Mouse (Mus musculus) liver, embryonic 15.5 days (tissue): ENCODE data around the gene Fpgt. TPM values are rescaled to one million over a fixed set of nuclear protein-coding genes. Genes with fewer than 3 reads are reported as not detected.
A peak's percentile ranks its signal among the peaks of the same experiment; 100 is the strongest.

Experiments
- ATAC-seq: fragments of 200-750 bp; cut with Nextera tagmentation; 2 replicates; pipeline ENCODE4 v1.8.0; 2017; ENCODE audit warnings: moderate number of reproducible peaks, mild to moderate bottlenecking, moderate library complexity; ENCODE audit not compliant: insufficient read depth
- H3K27ac ChIP-seq: fragments of 300-500 bp; sonication (generic); replicated peaks from 2 replicates; pipeline ENCODE4 v1.5.1; 2015; ENCODE audit warnings: mild to moderate bottlenecking, inconsistent platforms
- H3K27me3 ChIP-seq: fragments of 300-500 bp; sonication (generic); 2 replicates; pipeline ENCODE4 v1.6.1; 2015; ENCODE audit warnings: mild to moderate bottlenecking, inconsistent platforms
- H3K36me3 ChIP-seq: fragments of 300-500 bp; sonication (generic); replicated peaks from 2 replicates; pipeline ENCODE4 v1.6.1; 2015; ENCODE audit warnings: moderate library complexity, mild to moderate bottlenecking, inconsistent platforms
- H3K4me1 ChIP-seq: fragments of 300-500 bp; sonication (generic); replicated peaks from 2 replicates; pipeline ENCODE4 v1.6.1; 2015; ENCODE audit warnings: inconsistent platforms
- H3K4me2 ChIP-seq: fragments of 300-500 bp; sonication (generic); 2 replicates; pipeline ENCODE4 v1.6.1; 2015; ENCODE audit warnings: moderate library complexity, mild to moderate bottlenecking, inconsistent platforms
- H3K4me3 ChIP-seq: fragments of 300-500 bp; sonication (generic); replicated peaks from 2 replicates; pipeline ENCODE4 v1.5.1; 2015; ENCODE audit warnings: mild to moderate bottlenecking, inconsistent platforms
- H3K9ac ChIP-seq: fragments of 300-500 bp; sonication (generic); 2 replicates; pipeline ENCODE4 v1.6.1; 2015; ENCODE audit warnings: moderate library complexity, mild to moderate bottlenecking, inconsistent platforms
- H3K9me3 ChIP-seq: fragments of 300-500 bp; sonication (generic); replicated peaks from 2 replicates; pipeline ENCODE4 v1.6.1; 2016; ENCODE audit warnings: inconsistent platforms
- WGBS: fragments of 180-500 bp; shearing (Covaris S2); methylation state at CpG from one replicate; pipeline ENCODE4 v1.1.7; 2015; ENCODE audit warnings: mixed read lengths; ENCODE audit not compliant: insufficient replicate concordance; 5-methylcytosine and 5-hydroxymethylcytosine counted together
- polyA plus RNA-seq: library from polyadenylated mRNA; unstranded; fragments of >200 nt; fragmentation: Nextera tagmentation; extraction: Ambion mirVana; gene quantifications from 2 replicates; pipeline ENCODE4 v1.2.1, GENCODE M21; 2015

The Fpgt gene
- 4.8 and 5.8 TPM in 2 replicates for polyA plus RNA-seq

GRCm38 (mm10) chr3:155093116-155093956, at the start of gene Fpgt, which contains the start of gene Lrriq3:
Fpgt (minus strand) TSS chr3:155093403.
Lrriq3 (plus strand) TSS chr3:155093434.
- Histone ChIP-seq H3K4me2 (peak within 1 kb of the TSS; percentile 82), H3K27me3 (no peaks in the 10 kb centered on the region), H3K9me3 (no peaks in the 10 kb centered on the region), H3K27ac (peak within 1 kb of the TSS; percentile 48; the same call in 1 of the 2 replicates), H3K4me1 (peaks cover 10% of the 10 kb centered on the region), H3K36me3 (no peaks in the 10 kb centered on the region), H3K9ac (peak within 1 kb of the TSS; percentile 58), H3K4me3 (peak within 1 kb of the TSS; percentile 70)
- under 1% methylated on average over 47 of the region's 47 CpGs for WGBS
- peak; percentile 98 for ATAC-seq

GRCm38 (mm10) chr3:155141047-155141446, 47.8 kb upstream of the Fpgt start:
- Histone ChIP-seq H3K4me3 (no peak overlapping the region), H3K9ac (no peak overlapping the region), H3K4me1 (no peaks in the 10 kb centered on the region), H3K4me2 (no peak overlapping the region), H3K27me3 (no peaks in the 10 kb centered on the region), H3K9me3 (0 out of 2 replicates have a peak, but pooled peaks cover 2% of the 10 kb centered on the region), H3K27ac (no peak overlapping the region), H3K36me3 (no peaks in the 10 kb centered on the region)
- ATAC-seq: no peak
- 65% methylated on average over 11 of the region's 11 CpGs for WGBS

GRCm38 (mm10) chr3:155137737-155138136, 44.5 kb upstream of the Fpgt start:
- no peak for ATAC-seq
- Histone ChIP-seq H3K9me3 (no peaks in the 10 kb centered on the region), H3K4me1 (no peaks in the 10 kb centered on the region), H3K27me3 (no peaks in the 10 kb centered on the region), H3K4me3 (no peak overlapping the region), H3K4me2 (no peak overlapping the region), H3K27ac (no peak overlapping the region), H3K9ac (no peak overlapping the region), H3K36me3 (no peaks in the 10 kb centered on the region)
- 73% methylated on average over 5 of the region's 5 CpGs for WGBS

GRCm38 (mm10) chr3:155105957-155106356, 12.8 kb upstream of the Fpgt start:
- Histone ChIP-seq H3K9ac (no peak overlapping the region), H3K36me3 (no peaks in the 10 kb centered on the region), H3K4me2 (no peak overlapping the region), H3K27ac (no peak overlapping the region), H3K9me3 (no peaks in the 10 kb centered on the region), H3K27me3 (no peaks in the 10 kb centered on the region), H3K4me3 (no peak overlapping the region), H3K4me1 (no peaks in the 10 kb centered on the region)
- ATAC-seq: no peak
- WGBS: 58% methylated on average over 1 of the region's 1 CpGs

- Histone ChIP-seq H3K9ac (no peak overlapping the region), H3K27me3 (no peaks in the 10 kb centered on the region), H3K4me3 (no peak overlapping the region), H3K36me3 (no peaks in the 10 kb centered on the region), H3K27ac (no peak overlapping the region), H3K4me2 (no peak overlapping the region), H3K4me1 (no peaks in the 10 kb centered on the region), H3K9me3 (no peaks in the 10 kb centered on the region)
- no peak for ATAC-seq
- 64% methylated on average over 1 of the region's 1 CpGs for WGBS
These were observed 6.1 kb upstream of the Fpgt start for GRCm38 (mm10) chr3:155099266-155099665.

GRCm38 (mm10) chr3:155092081-155092480, 1.1 kb downstream of the Fpgt start:
- Histone ChIP-seq H3K27me3 (no peaks in the 10 kb centered on the region), H3K4me1 (peaks cover 10% of the 10 kb centered on the region), H3K27ac (no peak overlapping the region), H3K9ac (no peak overlapping the region), H3K36me3 (peaks cover 9% of the 10 kb centered on the region), H3K4me2 (peak overlapping the region; percentile 82), H3K4me3 (no peak overlapping the region), H3K9me3 (no peaks in the 10 kb centered on the region)
- WGBS: 82% methylated on average over 6 of the region's 6 CpGs
- ATAC-seq: no peak

GRCm38 (mm10) chr3:155077908-155078307, 15.3 kb downstream of the Fpgt start:
- H3K4me1 ChIP-seq: no peaks in the 10 kb centered on the region
- WGBS: 64% methylated on average over 4 of the region's 4 CpGs

GRCm38 (mm10) chr3:155059449-155059822, 33.8 kb downstream of the Fpgt start:
- no peaks in the 10 kb centered on the region for H3K27me3 ChIP-seq
- H3K36me3 ChIP-seq: no peaks in the 10 kb centered on the region
- H3K4me2 ChIP-seq: no peak overlapping the region
- H3K9ac ChIP-seq: no peak overlapping the region
- no peak overlapping the region for H3K27ac ChIP-seq
- H3K4me3 ChIP-seq: no peak overlapping the region
- no peaks in the 10 kb centered on the region for H3K9me3 ChIP-seq
- H3K4me1 ChIP-seq: no peaks in the 10 kb centered on the region
- ATAC-seq: no peak

More at GRCm38 (mm10) chr3:155077908-155078307, 15.3 kb downstream of the Fpgt start:
- ATAC-seq: no peak
- Histone ChIP-seq H3K9ac (no peak overlapping the region), H3K27me3 (no peaks in the 10 kb centered on the region), H3K4me2 (no peak overlapping the region), H3K9me3 (no peaks in the 10 kb centered on the region), H3K27ac (no peak overlapping the region), H3K4me3 (no peak overlapping the region), H3K36me3 (no peaks in the 10 kb centered on the region)

GRCm38 (mm10) chr3:155058800-155059448, 34.3 kb downstream of the Fpgt start:
- H3K27ac ChIP-seq: no peak overlapping the region
- 59% methylated on average over 6 of the region's 6 CpGs for WGBS
- no peak for ATAC-seq

GRCm38 (mm10) chr3:155057566-155057965, 35.6 kb downstream of the Fpgt start:
- Histone ChIP-seq H3K36me3 (no peaks in the 10 kb centered on the region), H3K4me1 (no peaks in the 10 kb centered on the region), H3K9me3 (no peaks in the 10 kb centered on the region), H3K27me3 (no peaks in the 10 kb centered on the region), H3K27ac (no peak overlapping the region), H3K9ac (no peak overlapping the region), H3K4me2 (no peak overlapping the region), H3K4me3 (no peak overlapping the region)
- ATAC-seq: no peak

More at GRCm38 (mm10) chr3:155058800-155059448, 34.3 kb downstream of the Fpgt start:
- no peaks in the 10 kb centered on the region for H3K9me3 ChIP-seq
- no peak overlapping the region for H3K4me2 ChIP-seq
- no peak overlapping the region for H3K9ac ChIP-seq
- no peaks in the 10 kb centered on the region for H3K4me1 ChIP-seq
- H3K36me3 ChIP-seq: no peaks in the 10 kb centered on the region
- no peaks in the 10 kb centered on the region for H3K27me3 ChIP-seq
- H3K4me3 ChIP-seq: no peak overlapping the region

- no peak overlapping the region for H3K4me2 ChIP-seq
- no peak for ATAC-seq
- H3K9ac ChIP-seq: no peak overlapping the region
- no peaks in the 10 kb centered on the region for H3K4me1 ChIP-seq
- H3K4me3 ChIP-seq: no peak overlapping the region
- no peaks in the 10 kb centered on the region for H3K9me3 ChIP-seq
- no peaks in the 10 kb centered on the region for H3K36me3 ChIP-seq
- no peak overlapping the region for H3K27ac ChIP-seq
- H3K27me3 ChIP-seq: no peaks in the 10 kb centered on the region
These were observed 36.6 kb downstream of the Fpgt start for GRCm38 (mm10) chr3:155056606-155057005.
